15 mouse cellular contexts compared by ENCODE assay signal in the genomic region with DNA sequence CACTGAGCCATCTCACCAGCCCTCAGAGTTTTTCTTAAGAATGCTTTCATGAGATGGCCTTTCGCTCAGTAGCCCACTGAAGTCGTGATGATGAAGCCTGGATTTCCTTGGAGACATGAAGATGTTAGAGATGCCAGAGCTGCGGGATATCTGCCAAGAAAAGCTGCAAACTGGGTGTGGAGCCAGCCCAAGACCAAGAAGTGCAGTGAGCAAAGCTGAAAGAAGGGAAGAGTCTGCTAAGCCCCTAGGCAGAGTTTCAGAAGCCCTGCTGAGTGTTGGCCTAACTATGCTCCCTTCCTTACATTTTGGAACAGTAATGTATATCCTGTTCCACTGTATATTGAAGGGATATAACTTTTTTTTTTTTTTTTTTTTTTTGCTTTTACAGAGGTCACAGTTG. TPM values are rescaled to one million over a fixed set of nuclear protein-coding genes. Genes with fewer than 3 reads are reported as not detected.
DNase-seq lines count a peak whose midpoint lies in the region; ATAC-seq lines count a peak whose summit lies in the region.
"Had no signal": no experiment of that assay in that cellular context is flagged by ENCODE, and none has a peak within 500 bp of the region (broad histone marks: within the 10 kb centered on the region; RNA-seq: fewer than 3 reads in every experiment).

No protein-coding gene starts in this region.

- H3K36me3 ChIP-seq in heart, embryonic 11.5 days (ENCODE audit: control insufficient read depth, insufficient read depth, low read length) = no peaks in the 10 kb centered on the region
- H3K36me3 ChIP-seq: lung, embryonic 15.5 days had no signal

- DNase-seq in adrenal gland, postnatal 10 days = peak; percentile 23
- DNase-seq in adrenal gland, adult (ENCODE audit: inconsistent age in 2 of 2, low spot score in 1 of 2) = no peak
- peak; percentile 16 for DNase-seq in heart, postnatal 4 days
- DNase-seq in lung, postnatal 14 days = peak; percentile 37
- DNase-seq in lung, postnatal 25 days (ENCODE audit: low spot score) = no peak
- peak; percentile 86 for DNase-seq in adipocyte (ENCODE audit: low spot score)
- no peak for DNase-seq in thymus, postnatal 14 days
- DNase-seq: gastrocnemius, postnatal 14 days; liver; spleen, adult 18-20 months; thymus, postnatal 25 days had no signal

- no peak overlapping the region for H3K4me3 ChIP-seq in heart, embryonic 11.5 days (ENCODE audit: low read depth, low read length)
- H3K4me3 ChIP-seq: left cerebral cortex, adult 2 months; lung, embryonic 15.5 days had no signal

- no peak overlapping the region for H3K4me2 ChIP-seq in heart, embryonic 11.5 days
- H3K4me2 ChIP-seq: lung, embryonic 15.5 days; midbrain, embryonic 11.5 days had no signal

- no peak overlapping the region for H3K27ac ChIP-seq in heart, embryonic 11.5 days (ENCODE audit: low read depth, low read length)
- H3K27ac ChIP-seq: left cerebral cortex, adult 2 months; lung, embryonic 15.5 days had no signal

- 44% methylated on average over 3 of the region's 3 CpGs for WGBS in heart, embryonic 11.5 days (ENCODE audit: insufficient replicate concordance)

- H3K4me1 ChIP-seq in heart, embryonic 11.5 days (ENCODE audit: control insufficient read depth, insufficient read depth, low read length) = no peaks in the 10 kb centered on the region
- H3K4me1 ChIP-seq: lung, embryonic 15.5 days had no signal

- H3K9ac ChIP-seq in heart, embryonic 11.5 days (ENCODE audit: low read depth, low read length) = no peak overlapping the region
- H3K9ac ChIP-seq: lung, embryonic 15.5 days had no signal

- H3K27me3 ChIP-seq in heart, embryonic 11.5 days (ENCODE audit: control insufficient read depth, insufficient read depth, low read length) = no peaks in the 10 kb centered on the region
- H3K27me3 ChIP-seq: lung, embryonic 15.5 days had no signal

- no peak for ATAC-seq in heart, embryonic 11.5 days (replicated peaks; ENCODE audit: insufficient number of reproducible peaks, low FRiP score, low TSS enrichment)

- no peaks in the 10 kb centered on the region for H3K9me3 ChIP-seq in heart, embryonic 11.5 days (replicated peaks; ENCODE audit: control insufficient read depth, low read length)
- H3K9me3 ChIP-seq: lung, embryonic 15.5 days had no signal

RNA-seq across cellular contexts. Expression of gene Thoc3, which starts 10.6 kb away (rescaled TPM):
- total RNA-seq in adrenal gland, postnatal 10 days (2021) = 10 to 100 TPM; 51.1 to 51.8 TPM
- total RNA-seq in heart, postnatal 4 days (2021) = 10 to 100 TPM; 43.4 to 44.0 TPM
- polyA plus RNA-seq in heart, embryonic 11.5 days (2014; fragmentation: Nextera tagmentation; extraction: Ambion mirVana) = 98.8 and 99.7 TPM in 2 replicates

RNA-seq across cellular contexts. Expression of gene Simc1, which starts 24.3 kb away (rescaled TPM):
- total RNA-seq in adrenal gland, postnatal 10 days (2021) = 10 to 100 TPM in 1 of 2 experiments, 1 to 10 TPM in 1; 7.5 to 10.2 TPM
- total RNA-seq in heart, postnatal 4 days (2021) = 1 to 10 TPM; 4.7 to 5.4 TPM
- 7.0 and 7.6 TPM in 2 replicates for polyA plus RNA-seq in heart, embryonic 11.5 days (2014; fragmentation: Nextera tagmentation; extraction: Ambion mirVana)

Comparison
In these comparisons a context has a peak if more than half of its experiments do, and no peak if none do; other contexts are left out.
1. DNase-seq: peak in adrenal gland, postnatal 10 days (single experiment), heart, postnatal 4 days (single experiment), lung, postnatal 14 days (single experiment) and adipocyte (single experiment); none in adrenal gland, adult (0 of 2), lung, postnatal 25 days (single experiment) and thymus, postnatal 14 days (single experiment).